Mouse (Mus musculus): Measurements from ENCODE around the gene Pfdn6. TPM values are rescaled to one million over a fixed set of nuclear protein-coding genes. Genes with fewer than 3 reads are reported as not detected.

Gene Pfdn6
- polyA plus RNA-seq, 3 experiments from 2014 or later = 114 to 135 (median 124) TPM

GRCm38 (mm10) chr17:33931159-33931866 lies 8.8 kb downstream of the Pfdn6 start:
- peak; percentile 47 for ATAC-seq

DNA sequence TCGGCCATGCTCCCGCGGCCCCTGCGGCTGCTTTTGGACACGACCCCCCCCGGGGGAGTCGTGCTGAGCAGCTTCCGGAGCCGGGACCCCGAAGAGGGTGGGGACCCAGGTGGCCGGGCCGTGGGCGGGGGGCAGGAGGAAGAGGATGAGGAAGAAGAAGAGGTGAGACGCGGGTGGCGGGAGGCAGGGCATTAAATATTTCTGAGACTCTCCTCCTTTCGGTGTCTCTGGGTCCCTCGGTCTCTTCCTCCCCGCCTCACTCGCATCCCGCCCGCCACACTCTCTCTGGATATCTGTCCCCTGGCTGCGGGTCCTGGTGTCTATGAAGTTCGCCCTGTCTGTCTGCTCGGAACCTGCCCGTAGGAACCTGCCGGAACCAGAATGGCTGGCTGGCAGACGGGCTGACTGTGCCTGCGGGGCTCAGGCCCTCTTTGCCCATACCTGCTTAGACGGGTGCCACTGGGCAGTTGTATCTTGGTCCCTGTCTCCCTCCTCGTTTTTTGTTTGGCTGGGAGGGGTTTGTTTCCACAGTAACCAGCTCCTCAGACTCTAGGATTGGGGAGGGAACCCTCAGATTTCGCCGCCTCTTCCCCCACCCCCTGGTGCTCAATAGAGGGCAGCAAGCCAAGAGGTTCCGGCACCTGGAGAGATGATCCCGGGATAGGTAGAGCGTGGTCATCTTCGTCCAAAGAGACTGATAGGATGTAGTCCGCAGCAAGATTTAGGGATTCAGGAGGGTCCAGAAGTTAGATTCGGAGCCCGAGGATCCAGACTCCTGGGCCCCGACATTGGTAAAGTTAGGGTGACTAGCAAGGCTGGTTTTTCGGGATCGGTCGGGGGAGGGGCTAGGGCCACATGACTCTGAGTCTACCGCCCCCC lies 9.6 kb downstream of the Pfdn6 start:
- peak; percentile 30 for ATAC-seq

DNA sequence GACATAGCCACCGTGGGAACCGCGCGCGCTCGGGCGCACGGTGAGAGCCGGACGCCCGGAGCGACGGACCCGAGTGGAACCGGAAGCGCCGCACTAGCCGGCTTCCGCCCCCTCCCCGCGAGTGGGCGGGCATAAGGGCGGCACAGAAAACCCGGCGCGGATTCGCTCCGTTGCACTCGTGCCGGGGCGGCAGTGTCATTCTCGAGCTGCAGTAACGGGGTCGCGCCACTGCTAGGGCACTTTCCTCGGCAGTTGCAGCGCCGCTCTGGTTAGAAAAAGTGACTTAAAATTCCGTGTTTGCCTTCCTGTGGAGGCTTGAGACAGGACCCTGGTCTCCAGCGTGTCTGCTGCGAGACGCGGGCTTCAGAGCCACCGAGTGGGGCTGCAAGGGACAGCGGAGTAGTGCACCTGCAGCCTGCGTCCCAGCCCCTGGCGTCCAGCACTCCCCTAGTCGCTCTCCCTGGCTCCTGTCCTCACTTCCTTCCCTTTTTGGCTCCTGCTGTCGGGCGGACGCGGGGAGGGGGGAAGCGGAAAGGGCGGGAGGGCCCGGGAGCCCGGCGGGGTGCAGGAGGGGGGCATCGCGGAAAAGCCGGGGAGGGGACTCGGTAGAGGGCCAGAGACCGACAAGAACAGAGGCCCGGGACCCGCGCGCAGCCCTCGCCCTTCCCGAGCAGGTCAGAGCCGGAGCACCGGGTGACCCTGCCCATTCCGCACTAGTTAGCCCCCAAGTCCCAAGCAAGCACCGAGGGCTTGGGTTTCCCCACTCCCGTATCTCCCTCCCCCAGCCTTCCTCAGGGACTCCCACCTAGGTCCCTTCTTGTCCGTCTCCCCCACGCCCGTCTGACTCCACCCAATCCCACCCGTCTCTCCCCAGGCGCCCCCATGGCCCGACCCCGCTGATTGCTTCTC lies 10.5 kb downstream of the Pfdn6 start, which contains the start of gene Rgl2:
Gene Rgl2, plus strand, starts transcription at position 173 of the 909 bp plus-strand sequence.
- peak; percentile 55 for ATAC-seq

- no peak for ATAC-seq
Observed at GRCm38 (mm10) chr17:33928251-33928947, 11.7 kb downstream of the Pfdn6 start.

GRCm38 (mm10) chr17:33926207-33926932 lies 13.8 kb downstream of the Pfdn6 start:
- no peak for ATAC-seq

DNA sequence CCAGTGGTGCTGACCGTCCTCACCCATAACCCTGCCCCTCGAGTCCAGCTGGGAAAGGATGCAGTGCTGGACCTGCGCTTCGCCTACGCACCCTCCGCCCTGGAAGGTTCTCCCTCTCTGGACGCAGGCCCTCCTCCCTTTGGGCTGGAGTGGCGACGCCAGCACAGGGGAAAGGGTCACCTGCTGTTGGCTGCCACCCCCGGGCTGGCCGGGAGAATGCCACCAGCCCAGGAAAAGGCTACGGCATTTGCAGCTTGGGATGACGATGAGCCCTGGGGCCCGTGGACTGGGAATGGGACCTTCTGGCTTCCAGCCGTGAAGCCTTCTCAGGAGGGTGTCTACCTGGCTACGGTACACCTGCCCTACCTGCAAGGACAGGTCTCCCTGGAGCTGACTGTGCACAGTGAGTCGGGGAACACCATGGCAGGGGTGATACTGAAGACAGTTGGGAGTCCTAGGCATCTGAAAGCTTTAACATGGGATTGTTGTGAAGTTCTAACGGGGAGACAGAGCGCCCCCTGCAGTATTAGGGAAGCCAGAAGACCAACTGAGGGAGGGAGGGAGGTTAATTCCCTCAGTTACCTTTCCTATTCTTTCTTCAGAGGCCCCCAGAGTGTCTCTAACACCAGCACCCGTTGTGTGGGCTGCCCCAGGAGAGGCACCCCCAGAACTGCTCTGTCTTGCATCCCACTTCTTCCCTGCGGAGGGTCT lies 14.6 kb downstream of the Pfdn6 start:
- ATAC-seq = no peak

DNA sequence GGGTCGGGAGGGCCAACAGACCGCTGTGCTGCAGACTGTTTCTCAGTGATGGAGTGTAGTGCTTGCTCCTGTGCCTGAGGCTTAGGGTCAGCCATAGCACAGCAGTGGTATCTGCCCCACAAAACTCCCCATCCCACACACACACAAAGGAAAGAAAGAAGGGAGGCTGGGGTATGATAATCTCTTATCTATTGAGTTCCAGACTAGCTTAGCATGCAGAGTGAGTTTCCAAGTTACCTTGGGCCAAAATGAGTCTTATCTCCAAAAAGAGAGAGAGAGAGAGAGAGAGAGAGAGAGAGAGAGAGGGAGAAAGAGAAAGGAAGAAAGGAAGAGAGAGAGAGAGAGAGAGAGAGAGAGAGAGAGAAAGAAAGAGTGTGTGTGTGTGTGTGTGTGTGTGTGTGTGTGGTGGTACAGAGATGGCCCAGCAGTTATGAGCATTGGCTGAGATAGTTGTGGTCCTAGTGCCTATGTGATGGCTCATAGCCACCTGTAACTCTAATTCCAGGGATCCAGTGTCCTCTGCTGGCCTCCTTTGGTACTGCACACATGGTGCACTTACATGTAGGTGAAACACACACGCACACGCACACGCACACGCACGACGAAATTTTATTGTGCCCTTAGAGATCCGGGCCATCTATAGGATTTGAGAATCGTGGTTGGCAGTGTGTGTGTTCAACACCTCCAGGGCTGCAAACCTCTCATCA lies 15.4 kb downstream of the Pfdn6 start:
- ATAC-seq = no peak

GRCm38 (mm10) chr17:33921361-33921760 lies 18.8 kb downstream of the Pfdn6 start:
- ATAC-seq = no peak

- peak; percentile 45 for ATAC-seq
Observed at GRCm38 (mm10) chr17:33920282-33921097, 19.7 kb downstream of the Pfdn6 start.

DNA sequence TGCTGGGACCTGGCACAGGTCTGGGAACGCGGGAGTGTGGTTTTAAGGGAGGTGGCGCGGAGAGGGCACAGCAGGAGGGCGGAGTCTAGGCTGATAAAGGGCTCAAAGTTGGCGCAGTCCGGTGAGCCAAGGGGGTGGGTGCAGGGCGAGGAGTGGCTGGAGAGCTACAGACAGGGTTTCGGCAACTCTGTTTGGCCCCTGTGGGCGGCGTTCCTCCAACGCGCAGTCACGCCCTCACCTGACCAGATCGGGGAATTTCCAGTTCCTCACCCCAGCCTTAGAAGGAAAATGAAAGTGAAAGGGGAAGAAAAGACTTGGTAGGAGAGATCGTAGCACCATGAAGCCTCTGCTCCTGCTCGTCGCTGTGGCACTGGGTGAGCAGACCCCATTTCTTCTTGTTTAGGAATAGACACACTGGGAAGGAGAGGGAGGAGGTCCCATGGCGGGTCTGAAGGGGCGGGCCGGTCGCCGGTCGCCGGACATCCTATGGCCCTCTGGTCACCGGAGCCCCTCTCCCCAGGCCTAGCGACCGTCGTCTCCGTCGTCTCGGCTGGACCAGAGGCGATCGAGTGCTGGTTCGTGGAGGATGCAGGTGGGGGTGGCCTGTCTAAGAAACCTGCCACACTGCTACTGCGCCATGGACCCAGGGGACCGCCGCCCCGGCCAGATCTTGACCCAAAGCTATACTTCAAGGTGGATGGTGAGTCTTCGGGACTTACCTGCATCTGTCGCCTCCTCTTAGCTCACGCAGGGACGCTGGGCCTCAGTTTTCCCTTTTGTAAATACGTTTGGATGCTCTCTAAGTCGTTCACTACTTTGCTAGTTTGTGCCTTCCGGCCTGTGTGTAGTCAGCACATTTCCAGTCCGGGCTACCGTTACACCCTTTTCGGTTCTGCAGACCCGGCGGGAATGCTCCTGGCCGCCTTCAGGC lies 20.5 kb downstream of the Pfdn6 start:
- peak; percentile 66 for ATAC-seq

GRCm38 (mm10) chr17:33918293-33919203 lies 21.6 kb downstream of the Pfdn6 start:
- ATAC-seq = peak; percentile 7

- no peak for ATAC-seq
Observed at GRCm38 (mm10) chr17:33917656-33918292, 22.4 kb downstream of the Pfdn6 start.

GRCm38 (mm10) chr17:33916847-33917655 lies 23.1 kb downstream of the Pfdn6 start:
- ATAC-seq = no peak

GRCm38 (mm10) chr17:33916294-33916693 lies 23.8 kb downstream of the Pfdn6 start:
- ATAC-seq = no peak

GRCm38 (mm10) chr17:33915671-33916250 lies 24.4 kb downstream of the Pfdn6 start, which contains the start of the genes Tapbp and Zbtb22:
Tapbp (plus strand) TSS chr17:33915899.
Zbtb22 (plus strand) TSS chr17:33915904.
- ATAC-seq = peak; percentile 70

Data from inflammation-experienced regulatory T-cells, adult 6 months (primary cell).